Mouse (Mus musculus): Measurements from ENCODE around the gene Tnfrsf21.

Gene Tnfrsf21

DNA sequence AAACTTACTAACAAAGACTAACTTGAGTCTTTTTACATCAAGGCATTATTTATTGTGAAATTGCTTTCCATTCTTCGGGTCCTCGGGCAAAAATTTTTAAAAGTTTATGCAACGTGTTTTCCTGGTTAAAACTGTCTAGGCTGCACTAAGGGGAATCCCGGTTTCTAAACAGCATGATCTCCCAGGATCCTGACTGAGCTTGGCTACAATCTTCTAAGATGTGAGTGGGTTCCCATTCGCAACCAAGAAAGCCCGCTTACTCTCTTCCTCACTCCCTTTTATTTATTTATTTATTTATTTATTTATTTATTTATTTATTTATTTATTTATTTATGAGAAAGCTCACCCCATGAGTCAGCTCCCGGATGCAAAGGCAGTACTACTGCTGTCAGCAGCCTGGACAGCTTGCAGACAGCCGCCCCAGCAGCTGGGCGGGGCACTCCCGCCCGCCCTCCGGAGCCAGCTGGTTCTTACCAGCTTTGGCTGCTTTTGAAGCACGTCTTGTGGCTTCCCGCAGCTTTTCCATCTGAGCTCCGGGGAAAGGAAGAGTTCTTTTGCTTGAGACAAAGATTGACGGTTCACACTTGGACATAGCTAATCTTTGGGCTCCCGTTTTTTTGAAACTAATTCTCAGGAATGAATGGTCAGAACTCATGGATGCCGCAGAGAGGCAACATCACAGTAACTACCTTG, 60.6 kb downstream of the Tnfrsf21 start:
- peak; percentile 32 to 51 for DNase-seq (ENCODE audit: low spot score in 2 of 2)

DNA sequence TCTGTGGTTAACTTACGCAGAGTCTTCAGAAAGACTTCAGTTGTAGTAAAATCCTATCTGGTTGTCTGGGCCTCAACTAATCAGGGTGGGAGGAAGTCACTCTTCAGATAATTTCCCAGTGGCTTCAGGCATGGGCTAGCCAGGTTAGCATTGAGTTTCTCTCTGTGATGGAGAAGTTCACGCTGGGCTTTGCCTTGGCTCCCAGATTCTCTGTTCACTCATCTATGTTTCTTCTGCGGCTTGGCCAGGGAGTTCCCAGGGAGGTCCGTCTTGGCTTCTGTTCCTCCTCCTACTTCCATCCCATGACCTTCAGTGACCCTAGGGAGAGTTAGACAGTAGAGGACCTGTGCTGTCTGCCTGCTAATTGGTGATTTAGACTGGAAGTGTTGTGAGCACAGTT, 61.2 kb downstream of the Tnfrsf21 start:
- DNase-seq (ENCODE audit: low spot score in 2 of 2): no peak

DNA sequence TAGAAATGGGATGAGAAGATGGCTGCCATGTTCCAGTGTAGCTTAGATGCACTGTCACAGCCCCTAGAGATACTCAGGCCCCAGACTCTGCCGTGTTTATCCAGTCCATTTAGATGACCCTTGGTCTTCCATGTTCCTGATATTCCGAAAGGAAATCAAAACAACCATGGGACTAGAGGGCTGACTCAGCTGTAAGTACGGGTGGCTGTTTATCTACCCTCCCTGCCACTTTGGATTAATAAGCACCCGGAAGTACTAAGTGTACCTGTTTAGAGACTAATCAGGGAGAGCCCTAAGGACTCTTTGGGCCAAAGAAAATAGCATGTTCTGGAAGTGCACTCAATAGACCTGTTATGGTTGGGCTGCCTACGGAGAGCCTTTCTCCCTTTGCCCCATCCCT, 64.9 kb downstream of the Tnfrsf21 start:
- DNase-seq (ENCODE audit: low spot score in 2 of 2): no peak

DNA sequence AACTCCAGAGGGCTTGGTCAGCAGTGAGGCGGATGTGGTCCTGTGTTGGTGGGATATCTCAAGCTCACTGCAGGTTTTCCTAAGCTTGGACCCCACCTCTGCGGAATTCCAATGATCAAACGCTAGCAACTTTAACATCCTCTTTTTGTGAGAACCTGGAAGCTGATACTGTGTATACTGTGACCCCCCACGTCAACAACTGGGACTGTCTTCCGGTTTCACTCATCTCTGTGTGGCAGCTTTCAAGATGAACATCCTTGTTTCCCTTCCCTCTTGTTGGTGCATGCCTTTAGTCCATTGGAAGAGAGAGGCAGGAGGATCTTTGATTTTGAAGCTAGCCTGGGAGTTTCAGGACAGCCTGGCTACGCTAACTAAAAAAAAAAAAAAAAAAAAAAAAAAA, 73.1 kb downstream of the Tnfrsf21 start:
- no peak for DNase-seq (ENCODE audit: low spot score in 2 of 2)

DNA sequence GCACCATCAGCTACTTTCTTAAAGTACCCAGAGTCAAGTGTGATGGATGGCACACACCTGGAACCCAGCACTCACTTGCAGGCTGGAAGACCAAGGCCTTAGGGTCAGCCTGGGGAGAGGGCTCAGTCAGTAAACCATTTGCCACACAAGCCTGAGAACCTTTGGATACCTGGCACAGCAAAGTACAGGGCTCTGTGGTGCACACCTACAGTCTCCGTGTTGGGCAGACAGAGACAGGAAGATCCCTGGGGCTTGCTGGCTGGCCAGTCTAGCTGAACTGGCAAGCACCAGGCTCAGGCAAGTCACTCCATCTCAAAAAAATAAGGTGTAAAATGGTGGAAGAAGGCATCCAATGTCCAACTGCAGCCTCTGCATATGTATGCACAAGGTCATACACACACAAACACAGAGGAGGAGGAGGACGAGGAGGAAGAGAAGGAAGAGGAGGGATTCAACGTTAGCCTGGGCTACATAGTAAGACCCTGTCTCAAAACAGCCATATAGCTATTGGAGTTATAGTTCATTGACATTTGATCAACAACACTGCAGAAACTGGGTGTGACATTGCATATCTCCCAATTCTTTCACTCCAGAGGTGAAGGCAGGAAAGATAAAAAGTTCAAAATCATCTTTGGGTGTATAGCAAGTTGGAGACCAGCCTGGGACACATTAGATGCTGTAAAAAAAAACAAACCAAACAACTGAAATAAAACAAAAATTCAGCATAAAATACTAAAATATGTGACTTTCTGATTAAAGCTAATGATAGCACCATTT, 74.8 kb downstream of the Tnfrsf21 start:
- DNase-seq (ENCODE audit: low spot score in 2 of 2): no peak

DNA sequence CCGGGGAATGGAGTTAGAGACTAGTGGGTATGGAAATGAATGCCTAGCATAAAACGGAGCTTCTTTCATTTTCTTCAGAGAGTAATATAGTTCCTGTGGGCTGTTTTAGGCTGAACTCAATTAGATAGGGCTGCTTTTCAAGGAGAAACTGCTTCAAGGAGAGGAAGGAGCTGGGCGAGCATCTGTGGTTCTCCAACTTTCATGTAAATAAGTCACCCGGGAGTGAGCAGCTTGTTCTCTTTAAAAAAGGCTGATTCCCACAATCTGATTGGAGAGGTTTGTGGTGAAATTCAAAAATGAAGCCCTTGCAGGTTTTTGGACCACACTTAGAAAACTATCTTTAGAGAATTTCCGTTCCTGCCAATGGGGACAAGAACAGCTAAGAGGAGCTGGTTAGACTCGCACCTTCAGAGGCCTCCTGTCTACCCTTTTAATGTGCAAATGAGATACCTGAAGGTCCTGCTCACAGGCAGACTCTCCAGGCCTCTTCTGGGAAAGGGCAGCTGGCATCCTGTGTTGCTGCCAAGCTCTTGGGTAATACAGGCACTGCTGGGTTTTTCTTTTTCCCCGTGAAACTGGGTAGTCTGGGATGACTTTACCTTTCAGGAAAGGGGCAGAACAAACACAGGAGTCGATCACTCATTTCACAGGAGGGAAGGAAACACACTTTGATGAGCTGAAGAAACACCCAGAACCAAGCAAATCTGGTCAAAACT, 76.1 kb downstream of the Tnfrsf21 start:
- DNase-seq (ENCODE audit: low spot score in 2 of 2): no peak

DNA sequence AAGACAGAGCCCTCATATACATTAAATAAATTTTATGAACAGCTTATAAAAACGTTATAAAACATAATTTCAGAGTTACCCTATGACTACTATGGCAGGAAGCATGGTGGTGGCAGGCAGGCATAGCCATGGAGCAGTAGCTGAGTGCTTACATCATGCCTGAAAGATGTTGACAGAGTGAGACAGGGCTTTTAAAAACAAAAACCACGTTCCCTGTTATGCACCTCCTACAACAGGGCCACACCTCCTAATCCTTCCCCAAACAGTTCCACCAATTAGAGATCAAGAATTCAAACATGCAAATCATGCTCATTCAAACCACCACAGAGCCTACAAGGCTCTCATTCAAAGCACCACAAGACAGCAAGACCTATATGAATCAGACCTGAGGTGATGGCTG, 77.9 kb downstream of the Tnfrsf21 start:
- no peak for DNase-seq (ENCODE audit: low spot score in 2 of 2)

DNA sequence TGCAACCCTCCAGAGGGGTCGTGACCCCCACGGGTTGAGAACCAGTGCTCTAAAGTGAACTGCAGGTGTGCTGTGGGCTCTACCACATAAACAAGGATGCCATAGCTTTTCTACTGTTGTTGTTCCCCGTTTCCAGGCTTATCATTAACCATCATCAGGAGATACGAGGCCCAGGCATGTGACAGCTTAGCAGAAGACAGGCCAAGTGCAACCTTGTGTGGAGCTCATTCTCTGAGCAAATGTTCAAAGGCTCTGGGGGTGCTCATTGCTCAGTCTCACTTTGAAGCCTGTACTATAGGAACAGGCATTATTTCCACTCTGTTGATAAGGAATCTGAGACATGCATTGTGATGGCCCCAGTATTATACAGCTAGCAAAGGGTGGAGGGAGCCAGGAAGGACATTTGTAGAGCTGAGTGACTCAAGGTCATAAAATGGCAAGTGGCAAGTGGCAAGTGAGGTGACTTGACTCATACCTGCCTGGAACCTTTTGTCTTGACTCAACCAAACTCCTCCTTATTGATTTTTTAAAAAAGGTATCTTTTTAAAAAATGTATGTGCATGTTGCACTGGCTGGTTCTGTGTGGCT, 80.8 kb downstream of the Tnfrsf21 start:
- no peak for DNase-seq (ENCODE audit: low spot score in 2 of 2)

DNA sequence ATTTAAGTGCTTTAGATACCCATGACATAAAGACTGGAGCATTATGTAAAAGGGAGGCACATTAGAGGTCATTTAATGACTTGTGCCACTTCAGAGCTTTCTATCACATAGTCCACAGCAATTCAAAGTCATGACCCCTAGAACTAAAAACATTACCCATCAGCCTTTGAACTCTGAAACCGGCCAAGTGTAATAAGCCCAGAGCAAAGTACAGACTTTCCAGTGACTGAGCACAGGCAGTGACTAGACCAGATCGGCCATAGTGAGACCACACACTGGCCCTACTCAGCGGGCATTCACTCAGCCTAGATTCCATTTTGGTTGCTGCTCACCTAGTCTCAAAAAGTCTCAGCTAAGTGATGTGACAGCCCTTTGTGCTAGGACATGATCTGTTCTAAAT, 89.8 kb downstream of the Tnfrsf21 start:
- no peak for DNase-seq (ENCODE audit: low spot score in 2 of 2)

DNA sequence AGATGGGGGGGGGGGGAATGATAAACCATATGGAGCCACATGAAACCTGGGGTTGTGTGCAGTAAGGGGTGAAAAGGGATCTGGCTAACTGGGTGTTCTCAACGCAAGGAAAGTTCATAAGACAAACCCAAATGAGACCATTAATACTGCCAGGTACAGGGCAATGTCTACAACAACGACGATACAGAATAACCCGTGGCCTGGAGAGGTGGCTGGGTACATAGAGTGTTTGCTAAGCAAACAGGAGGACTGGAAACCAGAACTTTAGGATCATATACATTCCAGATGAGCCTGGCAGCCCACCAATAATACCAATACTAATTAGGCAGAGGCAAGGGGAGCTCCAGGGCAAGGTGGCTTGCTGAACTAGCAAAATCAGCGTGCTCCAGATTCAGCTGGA, 91.0 kb downstream of the Tnfrsf21 start:
- DNase-seq (ENCODE audit: low spot score in 2 of 2): no peak

DNA sequence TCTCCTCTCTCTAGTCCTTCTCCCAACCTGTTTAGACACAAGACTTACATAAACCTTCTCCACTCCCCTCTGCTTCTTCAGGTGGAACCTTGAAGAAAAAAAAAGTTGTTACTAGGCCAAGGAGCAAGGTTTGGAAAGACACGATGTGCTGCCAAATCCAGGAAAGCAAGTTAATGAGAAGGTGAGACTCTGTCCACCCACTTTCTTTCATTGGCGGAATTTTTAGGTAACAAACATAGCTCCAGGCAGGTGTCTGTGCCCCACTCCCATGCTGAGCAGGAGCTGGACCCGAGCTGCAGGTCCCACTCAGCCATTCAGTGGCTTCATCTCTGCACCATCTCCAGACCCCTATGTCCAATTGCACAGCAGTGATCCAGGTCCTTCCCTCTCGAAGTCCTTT, 93.1 kb downstream of the Tnfrsf21 start:
- DNase-seq (ENCODE audit: low spot score in 2 of 2): no peak

DNA sequence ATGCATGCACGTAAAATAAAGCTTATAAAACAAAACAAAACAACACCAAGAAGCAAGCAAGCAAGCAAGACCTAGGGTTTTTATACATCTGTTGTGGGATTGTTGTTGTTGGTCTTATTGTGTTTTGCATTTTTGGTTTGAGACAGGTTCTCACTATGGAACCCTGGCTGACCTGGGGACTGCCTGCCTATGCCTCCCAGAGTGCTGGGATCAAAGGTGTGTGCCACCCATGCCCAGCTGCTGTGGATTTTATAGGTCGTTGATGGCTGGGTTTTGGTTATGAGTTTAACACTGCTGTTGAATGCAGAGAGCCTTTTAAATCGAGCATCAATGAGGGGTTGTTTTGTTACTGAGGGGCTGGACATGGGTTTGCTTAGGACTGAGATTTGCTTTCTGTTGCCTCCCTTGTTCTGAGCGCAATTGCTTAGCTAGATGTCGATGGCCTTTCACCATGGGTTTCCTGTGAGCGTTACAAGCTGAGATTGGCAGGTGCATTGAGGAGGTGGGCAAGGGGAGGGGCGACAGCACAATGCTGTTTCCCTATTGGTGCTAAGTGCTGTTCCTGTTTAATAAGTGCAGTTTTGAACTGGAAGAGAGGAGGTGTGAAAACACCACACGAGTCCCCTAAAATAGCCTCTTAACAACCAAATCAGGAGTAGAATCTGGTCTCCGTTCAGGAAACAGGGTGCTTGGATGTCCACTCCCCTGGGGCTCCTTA, 94.0 kb downstream of the Tnfrsf21 start:
- no peak for DNase-seq (ENCODE audit: low spot score in 2 of 2)

DNA sequence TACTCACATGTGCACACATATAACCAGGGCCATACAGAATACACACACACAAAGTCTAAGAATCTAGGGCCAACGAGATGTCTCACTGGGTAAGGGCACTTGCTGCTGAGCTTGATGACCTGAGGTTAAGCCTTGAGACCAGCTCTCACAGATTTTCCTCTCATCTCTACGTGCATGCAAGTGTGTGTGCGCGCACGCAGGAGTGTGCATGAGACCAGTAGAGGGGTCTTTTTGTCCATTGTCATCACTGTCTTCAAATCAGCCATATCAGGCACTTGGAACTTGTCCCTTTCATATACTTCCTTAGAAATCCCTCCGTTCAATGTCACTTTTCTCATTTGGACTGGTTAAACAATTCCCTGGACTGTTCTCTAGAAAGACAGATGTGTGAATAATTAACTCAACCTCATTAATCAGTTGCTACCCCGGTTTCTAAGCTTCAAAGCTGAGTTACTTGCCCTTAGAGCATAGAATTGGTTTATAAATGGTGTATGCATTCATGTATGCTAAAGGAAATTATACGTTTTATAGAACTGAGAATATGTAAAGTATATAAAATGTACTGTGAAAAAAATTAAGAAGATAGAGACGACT, 97.1 kb downstream of the Tnfrsf21 start:
- DNase-seq (ENCODE audit: low spot score in 2 of 2): no peak

DNA sequence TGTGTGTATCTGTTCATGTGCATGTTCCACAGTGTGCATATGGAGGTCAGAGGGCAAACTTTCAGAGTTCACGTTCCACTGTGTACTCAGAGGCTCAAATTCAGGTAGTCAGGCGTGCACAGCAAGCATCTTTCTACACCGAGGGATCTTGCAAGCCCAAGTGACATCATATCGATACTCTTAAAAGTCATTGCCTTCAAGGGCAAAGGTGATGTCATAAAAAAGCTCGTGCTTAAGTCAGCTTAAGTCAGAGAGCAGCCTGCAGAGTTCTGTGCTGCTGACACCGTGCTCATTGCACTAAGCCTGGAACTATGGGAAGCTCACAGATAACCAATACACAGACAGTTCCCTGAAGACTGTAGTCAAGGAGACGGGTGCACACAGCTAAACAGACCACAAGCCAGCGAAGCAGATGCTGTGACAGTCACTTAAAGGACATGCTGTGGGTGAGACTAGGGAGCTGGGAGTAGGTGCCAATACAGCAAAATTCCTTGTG, 97.8 kb downstream of the Tnfrsf21 start:
- DNase-seq (ENCODE audit: low spot score in 2 of 2): no peak

DNA sequence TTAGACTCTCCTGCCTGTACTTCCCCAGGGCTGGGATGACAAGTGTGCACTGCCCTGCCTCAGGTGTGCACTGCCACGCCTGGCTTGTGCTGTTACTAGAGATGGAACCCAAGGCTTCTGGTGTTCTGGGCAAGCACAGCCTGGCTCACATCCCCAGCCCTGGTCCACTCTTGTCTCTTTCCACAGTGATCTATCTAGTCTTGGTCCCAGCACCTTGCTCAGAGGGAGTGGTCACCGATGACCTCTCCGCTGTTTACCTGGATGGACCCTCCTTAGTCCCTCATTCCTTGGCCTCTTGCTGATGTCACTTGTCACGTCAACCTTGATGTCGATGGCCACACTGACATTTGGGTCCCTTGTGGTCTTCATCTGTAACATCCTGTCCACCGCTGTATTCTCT, 98.6 kb downstream of the Tnfrsf21 start:
- no peak for DNase-seq (ENCODE audit: low spot score in 2 of 2)

DNA sequence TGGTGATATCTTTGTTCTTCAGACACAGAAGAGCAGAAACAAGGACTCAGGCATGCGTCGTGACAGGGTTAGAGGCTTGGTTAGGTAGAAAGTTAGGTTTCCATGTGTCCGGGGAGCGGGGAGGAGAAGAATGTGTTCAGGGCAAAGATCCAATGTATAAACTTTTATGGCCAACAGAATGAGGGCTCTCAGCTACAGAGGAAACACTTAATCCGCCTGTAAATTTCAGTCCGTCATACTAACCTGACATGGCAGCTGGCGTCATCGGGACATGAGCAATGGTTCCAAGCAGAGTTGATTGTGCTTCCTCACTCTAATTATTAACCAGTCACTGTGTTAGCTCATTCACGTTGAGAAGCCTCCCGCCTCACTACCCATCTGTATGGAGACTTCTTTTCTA, 100.4 kb downstream of the Tnfrsf21 start:
- DNase-seq (ENCODE audit: low spot score in 2 of 2): no peak

DNA sequence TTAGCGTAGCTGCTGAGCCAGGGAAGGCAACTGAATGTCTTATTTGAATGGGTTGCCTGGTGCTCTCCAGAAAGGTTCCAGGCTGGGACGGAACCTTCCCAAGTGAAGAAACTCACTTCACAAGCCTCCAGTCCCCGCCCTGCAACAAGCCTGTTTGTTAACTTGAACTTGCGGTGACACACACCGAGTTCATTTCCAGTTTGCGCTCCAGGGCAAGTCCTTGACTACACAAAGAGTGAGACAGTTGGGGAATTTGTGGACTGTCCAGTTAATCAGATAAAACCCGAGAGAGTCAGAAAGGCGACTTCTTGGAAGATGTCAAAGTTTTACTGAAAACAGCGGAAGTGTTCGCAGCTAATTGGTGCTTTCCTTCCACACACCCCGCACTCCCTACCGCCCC, 103.1 kb downstream of the Tnfrsf21 start:
- no peak for DNase-seq (ENCODE audit: low spot score in 2 of 2)

DNA sequence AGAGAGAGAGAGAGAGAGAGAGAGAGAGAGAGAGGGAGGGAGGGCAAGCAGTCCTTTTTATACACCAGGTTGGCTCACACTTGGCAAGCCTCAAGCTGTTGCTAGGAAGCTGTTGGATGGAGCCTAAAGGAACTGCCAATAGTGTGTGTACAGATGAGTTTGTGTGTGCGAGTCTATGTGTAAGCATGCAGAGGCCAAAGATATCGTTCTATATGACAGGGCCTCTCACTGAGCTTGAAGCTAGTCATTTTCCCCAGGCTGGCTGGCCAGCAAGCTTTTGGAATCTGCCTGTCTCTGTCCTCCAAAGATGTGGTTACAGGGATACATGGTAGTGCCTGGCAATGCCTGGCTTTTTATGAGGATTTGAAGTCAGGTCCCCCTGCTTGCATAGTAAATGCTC, 104.7 kb downstream of the Tnfrsf21 start:
- no peak for DNase-seq (ENCODE audit: low spot score in 2 of 2)

DNA sequence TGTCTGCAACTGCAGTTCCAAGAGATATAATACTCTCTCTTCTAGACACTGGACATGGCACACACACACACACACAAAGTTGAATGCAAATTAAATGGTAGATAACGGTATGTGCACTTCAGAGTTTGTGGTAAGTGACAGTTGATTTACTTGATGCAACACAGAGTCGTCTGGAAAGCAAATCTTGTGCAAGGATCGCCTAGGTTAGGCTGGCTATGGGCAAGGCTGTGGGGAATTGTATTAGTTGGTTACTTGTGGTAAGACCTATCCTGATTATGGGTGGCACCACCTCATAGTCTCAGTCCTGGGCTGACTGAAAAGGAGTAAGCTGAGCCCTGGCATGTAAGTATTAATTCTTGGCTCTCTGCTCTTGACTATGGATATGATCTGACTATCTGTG, 112.0 kb downstream of the Tnfrsf21 start:
- no peak for DNase-seq (ENCODE audit: low spot score in 2 of 2)

DNA sequence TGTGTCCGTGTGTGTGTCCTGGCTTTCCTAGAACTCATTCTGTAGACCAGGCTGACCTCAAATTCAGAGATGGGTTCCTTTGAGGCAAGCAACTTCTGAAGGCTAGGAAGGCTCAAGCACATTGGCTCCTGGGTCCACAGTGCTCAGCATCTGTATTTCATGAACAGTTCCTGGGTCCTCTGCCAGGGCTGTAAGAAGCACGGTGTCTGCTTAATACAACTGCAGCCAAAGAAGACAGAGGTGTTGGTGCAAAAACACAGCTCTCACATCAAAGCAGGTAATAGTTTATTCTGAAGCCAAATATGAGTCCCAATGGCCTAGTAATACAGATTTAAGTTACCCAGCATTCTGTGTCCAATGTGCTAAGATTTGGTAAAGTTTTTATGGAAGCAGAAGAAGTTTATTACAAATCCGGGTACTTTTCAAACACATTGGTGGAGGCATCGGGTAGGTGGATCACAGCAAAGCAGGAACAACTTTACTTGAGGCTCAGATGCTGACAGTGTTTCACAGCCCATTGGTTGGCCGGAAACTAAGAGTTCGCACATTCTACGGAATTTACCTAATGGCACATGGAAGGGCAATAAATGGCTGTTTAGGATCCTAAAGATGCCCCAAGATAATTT, 112.7 kb downstream of the Tnfrsf21 start:
- DNase-seq (ENCODE audit: low spot score in 2 of 2): no peak
